Mouse (Mus musculus): ENCODE data around the gene Tmem9.

Gene Tmem9
- long read RNA-seq, experiment 1, transcript Tmem9-201 (6 exons, 1,806 nt) = major isoform, 50 of 55 reads
- long read RNA-seq, experiment 1, partial matches to known transcripts = 0 of 55 reads
- long read RNA-seq, experiment 1, other reads (novel, unspliced or antisense) = 3 of 55 reads
- long read RNA-seq, experiment 2, transcript Tmem9-201 (6 exons, 1,806 nt) = major isoform, 35 of 39 reads
- long read RNA-seq, experiment 2, partial matches to known transcripts = 4 of 39 reads
- long read RNA-seq, experiment 2, other reads (novel, unspliced or antisense) = 0 of 39 reads

DNA sequence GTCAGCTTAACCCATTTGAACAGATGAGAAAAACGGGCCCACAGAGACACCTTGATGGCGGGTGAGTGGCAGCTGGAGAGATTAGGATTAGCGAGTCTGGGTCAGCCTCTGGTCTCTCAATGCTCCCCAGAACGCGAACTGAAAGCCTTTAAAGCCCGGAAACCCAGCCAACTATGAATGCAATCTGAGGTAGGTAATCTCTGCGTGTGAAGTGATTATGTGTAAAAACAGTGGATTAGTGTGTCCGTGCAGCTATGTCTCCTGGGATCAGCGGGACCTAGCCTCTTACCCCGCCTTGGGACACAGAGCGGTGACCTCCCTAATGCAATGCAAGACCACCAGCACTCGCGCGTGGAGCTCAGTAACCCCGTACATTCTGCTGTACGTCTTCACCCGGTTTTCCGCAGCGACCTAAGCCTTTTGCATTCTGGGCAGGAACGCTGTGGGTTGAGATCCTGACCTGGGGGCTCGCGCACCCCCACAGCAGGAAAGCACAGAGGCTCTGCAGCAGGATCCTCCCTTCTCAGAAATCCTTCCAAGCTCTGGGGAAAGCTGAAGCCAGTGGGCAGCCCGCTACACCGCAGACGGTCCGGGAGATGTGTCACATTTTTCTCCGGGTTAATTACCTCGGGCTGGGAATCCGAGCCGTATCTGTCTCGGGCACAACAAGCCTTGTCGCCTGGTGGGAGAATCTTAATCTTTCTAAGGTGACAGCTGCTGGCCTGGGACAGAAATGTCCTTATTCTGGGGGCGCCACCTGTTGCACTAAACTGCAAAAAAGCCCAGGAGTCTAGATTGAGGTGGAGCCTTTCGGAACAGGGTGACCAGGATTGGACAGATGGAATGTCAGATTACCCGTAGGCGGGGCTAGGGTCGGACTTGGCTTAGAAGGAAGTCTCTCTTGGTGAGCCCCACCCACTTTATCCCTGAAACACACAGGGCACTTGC, at the start of gene Tmem9:
Tmem9 (plus strand) TSS at position 940 of the 948 bp plus-strand sequence.
- intact Hi-C loops (cut with DNase I) = loop anchor here (5.0 kb wide), 1 partner anchor 50 kb away; no protein-coding TSS in a partner anchor

DNA sequence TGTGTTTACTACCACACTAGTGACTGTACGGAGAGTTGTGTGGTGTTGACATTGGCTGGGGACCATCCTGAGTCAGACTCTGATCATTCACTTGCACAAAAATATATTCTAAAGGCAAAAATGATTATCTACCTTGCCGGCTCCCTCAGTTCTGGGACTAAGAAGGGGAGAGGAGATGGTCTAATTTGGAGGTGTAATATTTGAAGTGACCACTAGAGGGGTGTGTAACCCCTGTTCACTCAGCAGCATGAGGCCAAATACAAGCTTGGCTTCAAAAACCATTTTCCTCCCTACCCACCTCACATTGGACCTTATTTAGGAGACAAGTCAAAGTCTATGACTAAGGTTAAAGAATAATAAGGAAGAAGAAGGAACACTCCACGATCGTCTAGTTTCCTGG, 49.5 kb upstream of the Tmem9 start:
- intact Hi-C loops (cut with DNase I) = loop anchor here (5.0 to 10.0 kb wide), 2 partner anchors 49 to 86 kb away; partner anchors contain the start of genes Igfn1 and Tmem9

- intact Hi-C loops (cut with DNase I) = no loop called here
Observed at GRCm38 (mm10) chr1:135963177-135963576, 44.8 kb upstream of the Tmem9 start.

- intact Hi-C loops (cut with DNase I) = no loop called here
Observed at GRCm38 (mm10) chr1:135964561-135964960, 43.4 kb upstream of the Tmem9 start.

DNA sequence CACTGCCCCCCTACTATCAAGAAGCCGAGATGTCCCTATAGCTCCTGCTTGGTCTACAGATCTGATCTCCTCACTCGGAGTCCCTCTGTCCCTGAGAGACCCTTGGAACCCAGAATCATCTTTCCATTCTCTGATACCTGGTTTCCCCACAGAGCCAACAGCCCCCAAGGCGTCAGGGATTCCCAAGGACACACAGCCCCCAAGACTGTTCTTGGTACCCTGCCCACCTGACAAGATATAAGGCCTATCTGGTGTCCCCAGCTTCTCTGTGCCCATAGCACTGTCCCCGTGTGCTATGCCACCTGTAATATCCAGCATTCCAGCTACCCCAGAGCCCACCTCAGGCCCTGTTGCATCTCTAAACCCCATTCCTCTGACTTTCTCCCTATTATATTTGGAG, 40.2 kb upstream of the Tmem9 start:
- intact Hi-C loops (cut with DNase I) = no loop called here

- intact Hi-C loops (cut with DNase I) = no loop called here
Observed at GRCm38 (mm10) chr1:135970486-135970885, 37.5 kb upstream of the Tmem9 start.

DNA sequence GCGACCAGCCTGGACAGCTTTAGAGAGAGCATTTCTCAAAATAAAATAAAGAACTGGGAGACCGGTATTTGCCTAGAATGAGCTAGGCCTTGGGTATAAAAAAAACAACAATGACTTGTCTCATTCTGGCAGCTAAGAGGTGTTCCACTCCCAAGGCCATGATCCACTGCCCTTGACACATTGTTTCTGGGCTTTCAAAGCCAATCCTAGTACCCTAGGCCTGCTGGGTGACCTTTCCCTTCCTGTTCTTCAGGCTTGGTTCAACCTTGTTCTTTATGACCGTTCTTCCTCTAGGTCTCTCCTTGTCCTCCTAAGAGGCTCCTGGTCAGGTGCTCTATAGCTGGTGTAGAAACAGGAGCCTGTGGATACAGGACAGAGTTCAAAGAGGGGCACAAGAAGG, 35.4 kb upstream of the Tmem9 start:
- intact Hi-C loops (cut with DNase I) = no loop called here

DNA sequence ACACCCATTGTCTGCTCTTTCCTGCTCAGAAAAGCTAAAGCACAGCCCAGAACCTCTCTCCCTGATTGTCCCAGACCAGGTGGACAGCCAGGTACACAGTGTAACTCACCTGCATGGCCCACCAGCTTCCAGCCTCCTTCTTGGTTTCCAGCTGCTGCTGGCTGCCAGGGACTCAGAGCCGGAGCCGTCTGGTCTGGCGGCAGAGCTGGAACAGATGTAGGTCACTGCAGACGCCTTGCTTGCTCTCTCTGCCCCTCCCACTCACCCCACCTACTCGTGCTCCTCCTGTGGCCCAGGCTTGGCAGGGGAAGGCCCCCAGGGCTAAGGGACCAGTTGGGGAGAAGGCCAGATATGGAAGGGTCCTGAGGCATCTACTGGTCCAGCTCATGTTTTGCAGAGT, 23.8 kb upstream of the Tmem9 start:
- intact Hi-C loops (cut with DNase I) = no loop called here

DNA sequence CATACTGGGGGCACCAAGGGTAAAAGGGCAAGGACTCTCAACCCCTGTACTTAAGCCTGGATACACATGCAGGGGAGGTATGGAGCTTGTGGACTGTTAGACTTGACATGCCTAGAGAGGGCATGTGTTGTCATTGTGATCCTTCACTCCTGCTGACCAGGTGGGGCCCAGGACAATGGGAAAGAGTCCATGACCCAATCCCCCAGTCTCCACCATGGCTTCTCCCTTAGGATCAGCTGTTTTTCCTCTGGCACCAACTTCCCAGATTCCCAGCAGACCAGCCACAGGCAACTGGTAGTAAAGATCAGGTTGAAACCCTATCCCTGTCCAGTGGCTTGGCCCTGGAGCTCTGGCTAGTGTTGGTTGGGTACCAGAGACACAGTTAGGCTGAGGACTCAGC, 18.1 kb upstream of the Tmem9 start:
- intact Hi-C loops (cut with DNase I) = no loop called here

GRCm38 (mm10) chr1:135993470-135993869, 14.5 kb upstream of the Tmem9 start:
- intact Hi-C loops (cut with DNase I) = no loop called here

- intact Hi-C loops (cut with DNase I) = no loop called here
Observed at GRCm38 (mm10) chr1:135997537-135997936, 10.4 kb upstream of the Tmem9 start.

- intact Hi-C loops (cut with DNase I) = no loop called here
Observed at GRCm38 (mm10) chr1:135999720-136000287, 8.1 kb upstream of the Tmem9 start.

- intact Hi-C loops (cut with DNase I) = no loop called here
Observed at GRCm38 (mm10) chr1:136001438-136001837, 6.5 kb upstream of the Tmem9 start.

- intact Hi-C loops (cut with DNase I) = loop anchor here (5.0 kb wide), 1 partner anchor 49 kb away; no protein-coding TSS in a partner anchor
Observed at GRCm38 (mm10) chr1:136006292-136006748, 1.6 kb upstream of the Tmem9 start, which contains the start of gene Igfn1. Gene Igfn1, minus strand, starts transcription at chr1:136006342.

- intact Hi-C loops (cut with DNase I) = loop anchor here (5.0 kb wide), 1 partner anchor 51 kb away; no protein-coding TSS in a partner anchor
Observed at GRCm38 (mm10) chr1:136008159-136008533, 196 bp downstream of the Tmem9 start.

DNA sequence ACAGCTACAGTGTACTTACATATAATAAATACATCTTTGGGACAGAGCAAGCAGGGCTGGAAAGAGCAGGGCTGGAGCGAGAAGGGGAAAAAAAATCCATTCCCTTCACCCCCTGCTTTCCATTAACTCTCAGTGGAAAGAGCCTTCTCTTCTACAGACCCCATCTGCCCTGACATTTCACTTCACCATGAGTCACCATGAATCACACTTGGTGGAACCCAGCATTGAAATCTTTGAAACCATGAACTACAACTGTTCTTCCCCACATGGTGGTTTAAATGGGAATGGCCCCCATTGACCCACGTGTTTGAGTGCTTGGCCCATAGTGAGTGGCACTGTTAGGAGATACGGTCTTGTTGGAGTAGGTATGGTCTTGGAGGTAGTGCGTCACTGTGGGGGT, 2.3 kb downstream of the Tmem9 start:
- intact Hi-C loops (cut with DNase I) = no loop called here

DNA sequence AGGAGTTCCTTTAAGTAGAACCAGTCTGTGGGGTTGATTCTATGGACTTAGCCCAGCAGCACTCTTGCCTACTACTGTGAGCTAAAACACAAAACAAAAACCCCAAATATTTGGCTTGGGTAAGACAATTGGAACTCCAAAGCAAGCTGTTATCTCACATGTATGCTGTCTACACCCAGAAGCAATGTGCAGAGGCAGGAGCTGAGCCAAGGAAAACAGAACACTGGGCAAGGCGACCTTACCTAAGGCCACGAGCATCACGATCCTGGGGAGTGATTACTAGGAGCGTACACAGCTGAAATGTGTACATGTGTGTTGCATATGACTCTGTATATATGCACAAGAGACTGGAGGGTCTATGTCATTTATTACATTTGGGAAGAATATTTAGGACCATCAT, 5.6 kb downstream of the Tmem9 start:
- intact Hi-C loops (cut with DNase I) = no loop called here

- intact Hi-C loops (cut with DNase I) = no loop called here
Observed at GRCm38 (mm10) chr1:136014796-136015502, 7.0 kb downstream of the Tmem9 start.

- intact Hi-C loops (cut with DNase I) = no loop called here
Observed at GRCm38 (mm10) chr1:136017307-136017706, 9.4 kb downstream of the Tmem9 start.

DNA sequence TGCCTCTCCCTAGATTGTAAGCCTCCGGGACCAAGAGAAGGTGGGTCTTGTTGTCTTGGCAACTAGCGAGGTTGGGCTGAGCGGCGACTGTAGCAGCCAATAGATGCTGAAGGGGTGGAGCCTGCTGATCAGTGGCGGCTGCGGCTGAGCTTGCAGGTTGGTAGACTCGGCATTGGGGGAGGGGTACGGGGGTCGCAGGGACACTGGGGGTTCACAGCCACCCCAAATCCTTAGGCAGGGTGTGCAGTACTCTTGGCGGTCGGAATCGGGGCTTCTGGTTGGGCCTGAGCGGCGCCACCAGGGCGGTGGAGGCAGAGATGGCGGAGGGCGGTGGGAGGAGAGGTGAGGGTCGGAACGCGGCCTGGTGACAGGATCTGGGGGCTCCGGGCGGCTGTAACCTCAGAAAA, 10.0 kb downstream of the Tmem9 start:
- intact Hi-C loops (cut with DNase I) = no loop called here
